Mouse (Mus musculus): ENCODE results near the gene Spink8. TPM values are rescaled to one million over a fixed set of nuclear protein-coding genes. Genes with fewer than 3 reads are reported as not detected.
"Not testable (repeated sequence)": the region's sequence is repeated elsewhere in the genome, so short reads cannot be mapped to it uniquely, and the experiment has no call there.

Gene Spink8
- polyA plus RNA-seq (2016; fragmentation: Nextera tagmentation; extraction: Ambion mirVana), result not detected in 2 replicates

DNA sequence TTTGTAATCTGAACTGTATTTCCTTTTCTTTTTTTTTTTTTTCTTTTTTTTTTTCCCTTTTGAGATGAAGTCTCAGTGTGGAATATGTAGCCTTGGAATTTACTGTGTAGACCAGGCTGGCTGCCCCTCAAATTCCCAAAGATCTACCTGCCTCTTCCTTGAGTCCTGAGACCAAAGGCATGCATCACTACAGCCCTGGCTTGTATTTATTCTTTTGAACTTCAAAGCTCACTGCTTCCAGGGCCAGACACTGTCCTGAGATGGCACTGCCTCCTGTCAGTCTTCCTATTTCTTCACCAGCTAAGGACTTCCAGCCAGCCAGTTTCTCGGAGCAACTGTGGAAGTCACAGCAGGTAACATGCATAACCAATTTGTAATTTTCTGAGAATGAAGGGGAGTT lies at the start of gene Spink8:
Gene Spink8 (plus strand): TSS at position 301 of the 400 bp plus-strand sequence.
- Histone ChIP-seq H3K4me1 (replicated peaks) (peaks cover 9% of the 10 kb centered on the region), H3K4me2 (no peak within 1 kb of the TSS), H3K27ac (ENCODE audit: poor library complexity, severe bottlenecking) (no peak within 1 kb of the TSS), H3K9ac (no peak within 1 kb of the TSS), H3K36me3 (no peaks in the 10 kb centered on the region), H3K4me3 (no peak within 1 kb of the TSS), H3K9me3 (replicated peaks) (no peaks in the 10 kb centered on the region), H3K27me3 (replicated peaks) (no peaks in the 10 kb centered on the region)
- ATAC-seq (ENCODE audit: insufficient number of reproducible peaks, low FRiP score), result no peak
- WGBS, result 60% methylated on average over 1 of the region's 1 CpGs

DNA sequence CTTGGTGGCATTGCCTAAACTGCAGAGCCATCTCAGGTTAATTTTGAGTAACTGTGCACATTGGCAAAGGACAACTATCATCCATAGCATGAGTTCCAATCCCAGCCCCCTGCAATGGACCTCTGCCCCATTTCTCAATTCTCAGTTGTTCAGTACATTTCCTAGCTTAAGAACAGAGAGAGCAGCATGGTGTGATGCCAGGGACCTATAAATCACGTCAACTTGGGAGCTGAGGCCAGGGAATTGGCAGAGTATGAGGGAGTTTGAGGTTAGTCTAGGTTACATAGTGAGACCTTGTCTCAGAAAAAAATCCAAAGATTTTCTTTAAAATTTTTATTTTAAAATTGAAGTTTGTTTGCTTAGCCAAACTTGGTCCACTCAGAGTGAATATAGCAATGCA lies 45.2 kb upstream of the Spink8 start:
- H3K36me3 ChIP-seq; ATAC-seq (ENCODE audit: insufficient number of reproducible peaks, low FRiP score); H3K27ac ChIP-seq (ENCODE audit: poor library complexity, severe bottlenecking); H3K4me2 ChIP-seq; H3K9me3 ChIP-seq (replicated peaks); H3K4me3 ChIP-seq; H3K27me3 ChIP-seq (replicated peaks); H3K9ac ChIP-seq; H3K4me1 ChIP-seq (replicated peaks): not testable (repeated sequence)
- 65% methylated on average over 1 of the region's 1 CpGs for WGBS

GRCm38 (mm10) chr9:109790570-109790969 lies 21.5 kb upstream of the Spink8 start, which contains the start of gene Fbxw27:
Fbxw27 (minus strand) TSS chr9:109790670.
- H3K4me3 ChIP-seq; H3K27ac ChIP-seq (ENCODE audit: poor library complexity, severe bottlenecking); H3K4me1 ChIP-seq (replicated peaks); ATAC-seq (ENCODE audit: insufficient number of reproducible peaks, low FRiP score); H3K4me2 ChIP-seq; H3K27me3 ChIP-seq (replicated peaks); H3K9ac ChIP-seq; H3K9me3 ChIP-seq (replicated peaks); H3K36me3 ChIP-seq: not testable (repeated sequence)
- 71% methylated on average over 4 of the region's 4 CpGs for WGBS

GRCm38 (mm10) chr9:109795221-109795620 lies 16.9 kb upstream of the Spink8 start:
- no peaks in the 10 kb centered on the region for H3K27me3 ChIP-seq (replicated peaks)
- 82% methylated on average over 2 of the region's 2 CpGs for WGBS

DNA sequence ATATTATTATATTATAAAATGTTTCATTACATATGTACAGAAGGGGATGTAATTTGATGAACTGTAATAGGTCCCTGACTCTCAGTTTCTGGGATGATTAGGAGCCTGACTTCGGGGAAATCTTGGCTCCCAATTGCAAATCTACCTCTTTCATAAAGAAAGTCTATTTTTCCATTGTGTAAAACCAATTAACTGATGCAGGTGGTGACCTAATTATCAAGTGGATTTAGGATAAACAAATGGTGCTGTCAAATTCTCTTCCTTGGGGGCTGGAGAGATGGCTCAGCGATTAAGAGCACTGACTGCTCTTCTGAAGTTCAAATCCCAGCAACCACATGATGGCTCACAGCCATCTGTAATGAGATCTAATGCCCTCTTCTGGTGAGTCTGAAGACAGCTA lies 16.3 kb upstream of the Spink8 start:
- no peaks in the 10 kb centered on the region for H3K9me3 ChIP-seq (replicated peaks)
- H3K4me1 ChIP-seq (replicated peaks), result no peaks in the 10 kb centered on the region
- H3K27me3 ChIP-seq (replicated peaks), result no peaks in the 10 kb centered on the region
- H3K4me3 ChIP-seq, result no peak overlapping the region
- WGBS, result 75% methylated on average over 2 of the region's 2 CpGs
- H3K36me3 ChIP-seq, result no peaks in the 10 kb centered on the region
- H3K9ac ChIP-seq, result no peak overlapping the region
- H3K4me2 ChIP-seq, result no peak overlapping the region
- ATAC-seq (ENCODE audit: insufficient number of reproducible peaks, low FRiP score), result no peak
- no peak overlapping the region for H3K27ac ChIP-seq (ENCODE audit: poor library complexity, severe bottlenecking)

More at GRCm38 (mm10) chr9:109795221-109795620, 16.9 kb upstream of the Spink8 start:
- no peak for ATAC-seq (ENCODE audit: insufficient number of reproducible peaks, low FRiP score)
- H3K4me1 ChIP-seq (replicated peaks), result no peaks in the 10 kb centered on the region
- no peak overlapping the region for H3K27ac ChIP-seq (ENCODE audit: poor library complexity, severe bottlenecking)
- H3K36me3 ChIP-seq, result no peaks in the 10 kb centered on the region
- H3K4me3 ChIP-seq, result no peak overlapping the region
- H3K4me2 ChIP-seq, result no peak overlapping the region
- no peak overlapping the region for H3K9ac ChIP-seq
- H3K9me3 ChIP-seq (replicated peaks), result no peaks in the 10 kb centered on the region

- Histone ChIP-seq H3K4me3 (no peak overlapping the region), H3K9ac (no peak overlapping the region), H3K36me3 (no peaks in the 10 kb centered on the region), H3K4me2 (no peak overlapping the region), H3K27ac (ENCODE audit: poor library complexity, severe bottlenecking) (no peak overlapping the region), H3K27me3 (replicated peaks) (no peaks in the 10 kb centered on the region), H3K4me1 (replicated peaks) (no peaks in the 10 kb centered on the region), H3K9me3 (replicated peaks) (no peaks in the 10 kb centered on the region)
- no peak for ATAC-seq (ENCODE audit: insufficient number of reproducible peaks, low FRiP score)
- WGBS, result 89% methylated on average over 1 of the region's 1 CpGs
Measured at GRCm38 (mm10) chr9:109798051-109798450, 14.0 kb upstream of the Spink8 start.

DNA sequence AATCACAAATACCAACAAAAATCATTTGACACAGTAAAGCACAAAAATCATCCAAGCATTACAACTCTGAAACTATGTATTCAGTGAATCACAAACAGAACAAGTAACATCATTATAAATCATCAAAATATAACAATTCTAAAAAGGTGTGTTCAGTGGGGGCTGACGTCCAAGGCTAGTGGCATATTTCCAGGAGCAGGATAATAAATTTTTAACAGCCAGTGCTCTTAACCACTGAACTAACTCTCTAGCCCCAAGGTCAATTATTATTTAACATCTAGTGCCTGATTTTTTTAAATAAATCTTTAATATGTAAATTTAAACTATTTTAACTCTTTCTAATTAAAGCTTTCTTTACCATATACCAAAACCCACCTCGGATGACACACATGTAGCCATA lies 6.5 kb upstream of the Spink8 start:
- H3K4me2 ChIP-seq; H3K27ac ChIP-seq (ENCODE audit: poor library complexity, severe bottlenecking); H3K4me1 ChIP-seq (replicated peaks); H3K4me3 ChIP-seq; ATAC-seq (ENCODE audit: insufficient number of reproducible peaks, low FRiP score); H3K9ac ChIP-seq; H3K36me3 ChIP-seq; H3K27me3 ChIP-seq (replicated peaks); H3K9me3 ChIP-seq (replicated peaks): not testable (repeated sequence)
- 84% methylated on average over 2 of the region's 2 CpGs for WGBS

GRCm38 (mm10) chr9:109806260-109806659 lies 5.8 kb upstream of the Spink8 start:
- H3K9me3 ChIP-seq (replicated peaks), result no peaks in the 10 kb centered on the region
- H3K9ac ChIP-seq, result no peak overlapping the region
- no peak for ATAC-seq (ENCODE audit: insufficient number of reproducible peaks, low FRiP score)
- H3K4me2 ChIP-seq, result no peak overlapping the region
- H3K27ac ChIP-seq (ENCODE audit: poor library complexity, severe bottlenecking), result no peak overlapping the region
- 43% methylated on average over 1 of the region's 1 CpGs for WGBS
- no peaks in the 10 kb centered on the region for H3K36me3 ChIP-seq
- no peaks in the 10 kb centered on the region for H3K27me3 ChIP-seq (replicated peaks)
- no peak overlapping the region for H3K4me3 ChIP-seq
- no peaks in the 10 kb centered on the region for H3K4me1 ChIP-seq (replicated peaks)

DNA sequence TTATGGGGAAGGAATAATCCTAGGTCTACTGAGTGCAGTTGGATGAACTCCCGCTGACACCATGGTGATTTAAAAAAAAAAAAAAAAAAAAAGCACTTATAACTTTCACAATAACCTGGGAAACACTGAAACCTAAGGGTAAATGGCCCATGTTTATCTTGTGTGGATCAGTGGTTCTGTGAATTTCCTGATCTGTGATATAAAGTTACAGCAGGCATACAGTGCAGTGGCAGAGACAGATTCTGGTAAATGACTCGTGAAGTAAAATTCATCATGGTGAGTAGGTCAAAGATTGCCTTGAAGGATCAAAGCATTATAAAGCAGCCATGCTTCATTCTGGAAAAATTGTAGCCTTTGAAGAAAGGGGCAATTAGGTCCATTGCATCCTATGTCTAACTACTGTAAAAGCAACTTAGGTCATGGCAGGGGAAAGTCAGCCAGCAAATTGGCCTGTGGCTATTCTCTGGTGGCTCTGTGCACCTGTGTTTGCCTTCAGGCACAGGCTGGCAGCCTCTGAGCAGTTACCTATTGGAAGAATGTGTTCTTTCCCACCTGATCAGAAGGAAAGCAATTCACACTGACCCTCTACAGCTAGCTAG lies 5.3 kb upstream of the Spink8 start:
- Histone ChIP-seq H3K4me1 (replicated peaks) (no peaks in the 10 kb centered on the region), H3K9me3 (replicated peaks) (no peaks in the 10 kb centered on the region), H3K36me3 (no peaks in the 10 kb centered on the region), H3K4me2 (no peak overlapping the region), H3K9ac (no peak overlapping the region), H3K27me3 (replicated peaks) (no peaks in the 10 kb centered on the region), H3K27ac (ENCODE audit: poor library complexity, severe bottlenecking) (no peak overlapping the region), H3K4me3 (no peak overlapping the region)
- WGBS, result 77% methylated on average over 2 of the region's 2 CpGs
- ATAC-seq (ENCODE audit: insufficient number of reproducible peaks, low FRiP score), result no peak

DNA sequence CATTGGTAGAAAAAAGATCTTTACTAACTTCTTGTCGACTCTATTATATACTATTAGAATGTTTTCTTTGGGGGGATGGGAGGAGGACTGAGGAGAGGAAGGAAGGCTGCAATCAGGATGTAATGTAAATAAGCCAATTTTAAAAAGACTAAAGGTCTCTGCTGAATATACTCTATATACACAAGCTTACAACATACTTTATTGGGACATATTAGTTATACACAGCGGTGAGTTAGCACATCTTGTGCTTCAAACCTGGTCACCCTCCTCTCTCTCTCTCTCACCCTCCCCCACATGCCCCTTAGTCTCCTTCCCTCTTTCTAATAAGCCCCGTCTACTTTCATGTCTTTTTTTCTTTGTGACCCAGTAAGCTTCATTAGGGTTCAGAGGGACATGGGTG lies 4.2 kb upstream of the Spink8 start:
- Histone ChIP-seq H3K9me3 (replicated peaks) (no peaks in the 10 kb centered on the region), H3K27ac (ENCODE audit: poor library complexity, severe bottlenecking) (no peak overlapping the region), H3K36me3 (no peaks in the 10 kb centered on the region), H3K9ac (no peak overlapping the region), H3K27me3 (replicated peaks) (no peaks in the 10 kb centered on the region), H3K4me3 (no peak overlapping the region), H3K4me2 (no peak overlapping the region), H3K4me1 (replicated peaks) (no peaks in the 10 kb centered on the region; the same call in 1 of the 2 replicates)
- ATAC-seq (ENCODE audit: insufficient number of reproducible peaks, low FRiP score), result no peak
- WGBS, result 44% methylated on average over 3 of the region's 3 CpGs

DNA sequence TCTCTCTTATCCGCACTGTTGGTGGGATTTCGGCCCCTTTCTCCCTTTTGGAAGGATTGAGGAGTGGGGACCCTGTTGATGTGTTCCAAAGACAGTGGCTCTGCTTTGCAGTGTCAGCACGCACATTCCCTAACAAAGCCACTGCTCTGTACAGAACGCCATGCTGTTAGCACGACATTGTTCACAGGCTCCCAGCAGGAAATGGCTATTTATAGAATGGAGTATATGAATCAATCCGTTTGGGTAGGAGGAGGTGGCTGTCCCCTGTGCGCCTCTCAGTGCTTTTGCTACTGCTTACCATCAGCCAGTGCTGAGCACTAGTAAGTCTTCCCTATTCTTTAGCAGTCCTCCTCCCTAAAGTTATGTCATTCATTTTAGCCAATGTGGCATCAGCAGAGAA lies 1.3 kb downstream of the Spink8 start:
- WGBS, result 36% methylated on average over 7 of the region's 7 CpGs
- Histone ChIP-seq H3K4me1 (replicated peaks) (peaks cover 9% of the 10 kb centered on the region), H3K9ac (no peak overlapping the region), H3K4me2 (peak overlapping the region; percentile 31; the same call in 1 of the 2 replicates), H3K4me3 (no peak overlapping the region), H3K27ac (ENCODE audit: poor library complexity, severe bottlenecking) (peak overlapping the region; percentile 47; the same call in 1 of the 2 replicates), H3K27me3 (replicated peaks) (no peaks in the 10 kb centered on the region), H3K9me3 (replicated peaks) (no peaks in the 10 kb centered on the region), H3K36me3 (no peaks in the 10 kb centered on the region)
- ATAC-seq (ENCODE audit: insufficient number of reproducible peaks, low FRiP score), result peak; percentile 61; the same call in 1 of the 2 replicates

DNA sequence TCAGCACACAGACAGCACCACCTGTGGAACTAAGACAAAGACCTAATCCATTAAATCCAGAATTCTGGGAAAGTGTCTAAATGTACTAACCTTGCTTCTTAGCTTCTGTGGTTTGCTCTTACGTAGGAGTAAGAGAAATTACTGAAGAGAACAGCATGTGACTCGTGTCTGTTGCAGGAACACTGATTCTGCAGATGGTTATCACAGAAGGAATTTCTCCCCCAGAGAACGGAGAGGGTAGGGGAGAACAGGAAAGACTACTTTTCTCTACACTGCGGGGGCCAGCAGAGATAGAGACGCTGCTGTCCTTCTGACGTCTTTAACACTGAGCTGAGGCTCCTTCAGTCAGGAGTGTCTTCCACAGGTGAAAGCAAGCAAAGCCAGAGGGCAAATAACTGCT lies 4.3 kb downstream of the Spink8 start:
- H3K4me1 ChIP-seq (replicated peaks), result peaks cover 9% of the 10 kb centered on the region
- no peak overlapping the region for H3K27ac ChIP-seq (ENCODE audit: poor library complexity, severe bottlenecking)
- H3K36me3 ChIP-seq, result no peaks in the 10 kb centered on the region
- H3K4me3 ChIP-seq, result no peak overlapping the region
- ATAC-seq (ENCODE audit: insufficient number of reproducible peaks, low FRiP score), result no peak
- no peaks in the 10 kb centered on the region for H3K9me3 ChIP-seq (replicated peaks)
- WGBS, result 32% methylated on average over 6 of the region's 6 CpGs
- no peak overlapping the region for H3K4me2 ChIP-seq
- no peak overlapping the region for H3K9ac ChIP-seq
- H3K27me3 ChIP-seq (replicated peaks), result no peaks in the 10 kb centered on the region
